Mouse (Mus musculus) liver, embryonic 15.5 days (tissue): ENCODE data around the gene Angel1. TPM values are rescaled to one million over a fixed set of nuclear protein-coding genes. Genes with fewer than 3 reads are reported as not detected.
A peak's percentile ranks its signal among the peaks of the same experiment; 100 is the strongest.

Experiments used
- ATAC-seq: fragments of 200-750 bp; cut with Nextera tagmentation; 2 replicates; pipeline ENCODE4 v1.8.0; 2017; ENCODE audit warnings: moderate number of reproducible peaks, mild to moderate bottlenecking, moderate library complexity; ENCODE audit not compliant: insufficient read depth
- H3K27ac ChIP-seq: fragments of 300-500 bp; sonication (generic); replicated peaks from 2 replicates; pipeline ENCODE4 v1.5.1; 2015; ENCODE audit warnings: mild to moderate bottlenecking, inconsistent platforms
- H3K27me3 ChIP-seq: fragments of 300-500 bp; sonication (generic); 2 replicates; pipeline ENCODE4 v1.6.1; 2015; ENCODE audit warnings: mild to moderate bottlenecking, inconsistent platforms
- H3K36me3 ChIP-seq: fragments of 300-500 bp; sonication (generic); replicated peaks from 2 replicates; pipeline ENCODE4 v1.6.1; 2015; ENCODE audit warnings: moderate library complexity, mild to moderate bottlenecking, inconsistent platforms
- H3K4me1 ChIP-seq: fragments of 300-500 bp; sonication (generic); replicated peaks from 2 replicates; pipeline ENCODE4 v1.6.1; 2015; ENCODE audit warnings: inconsistent platforms
- H3K4me2 ChIP-seq: fragments of 300-500 bp; sonication (generic); 2 replicates; pipeline ENCODE4 v1.6.1; 2015; ENCODE audit warnings: moderate library complexity, mild to moderate bottlenecking, inconsistent platforms
- H3K4me3 ChIP-seq: fragments of 300-500 bp; sonication (generic); replicated peaks from 2 replicates; pipeline ENCODE4 v1.5.1; 2015; ENCODE audit warnings: mild to moderate bottlenecking, inconsistent platforms
- H3K9ac ChIP-seq: fragments of 300-500 bp; sonication (generic); 2 replicates; pipeline ENCODE4 v1.6.1; 2015; ENCODE audit warnings: moderate library complexity, mild to moderate bottlenecking, inconsistent platforms
- H3K9me3 ChIP-seq: fragments of 300-500 bp; sonication (generic); replicated peaks from 2 replicates; pipeline ENCODE4 v1.6.1; 2016; ENCODE audit warnings: inconsistent platforms
- WGBS: fragments of 180-500 bp; shearing (Covaris S2); methylation state at CpG from one replicate; pipeline ENCODE4 v1.1.7; 2015; ENCODE audit warnings: mixed read lengths; ENCODE audit not compliant: insufficient replicate concordance; 5-methylcytosine and 5-hydroxymethylcytosine counted together
- polyA plus RNA-seq: library from polyadenylated mRNA; unstranded; fragments of >200 nt; fragmentation: Nextera tagmentation; extraction: Ambion mirVana; gene quantifications from 2 replicates; pipeline ENCODE4 v1.2.1, GENCODE M21; 2015

Angel1 gene
- 1.0 and 1.2 TPM in 2 replicates for polyA plus RNA-seq

- Histone ChIP-seq H3K36me3 (no peaks in the 10 kb centered on the region), H3K27me3 (peaks cover 9% of the 10 kb centered on the region; the same call in 1 of the 2 replicates), H3K4me3 (peak within 1 kb of the TSS; percentile 66), H3K9ac (peak within 1 kb of the TSS; percentile 54), H3K27ac (no peak within 1 kb of the TSS), H3K4me1 (peaks cover 10% of the 10 kb centered on the region), H3K9me3 (no peaks in the 10 kb centered on the region), H3K4me2 (peak within 1 kb of the TSS; percentile 98)
- under 1% methylated on average over 44 of the region's 44 CpGs for WGBS
- ATAC-seq: peak; percentile 97
Measured at GRCm38 (mm10) chr12:86726120-86726640, at the start of gene Angel1. TSS of gene Angel1 (minus strand) at chr12:86726460.

GRCm38 (mm10) chr12:86775561-86776280 is 49.5 kb upstream of the Angel1 start:
- WGBS: 48% methylated on average over 7 of the region's 7 CpGs
- Histone ChIP-seq H3K9me3 (no peaks in the 10 kb centered on the region), H3K4me1 (no peaks in the 10 kb centered on the region), H3K27ac (no peak overlapping the region), H3K27me3 (no peaks in the 10 kb centered on the region), H3K4me3 (no peak overlapping the region), H3K4me2 (no peak overlapping the region), H3K36me3 (no peaks in the 10 kb centered on the region), H3K9ac (no peak overlapping the region)
- no peak for ATAC-seq

GRCm38 (mm10) chr12:86772551-86772950 is 46.3 kb upstream of the Angel1 start:
- Histone ChIP-seq H3K27me3 (no peaks in the 10 kb centered on the region), H3K4me1 (no peaks in the 10 kb centered on the region), H3K9me3 (no peaks in the 10 kb centered on the region), H3K9ac (no peak overlapping the region), H3K4me3 (no peak overlapping the region), H3K27ac (no peak overlapping the region), H3K4me2 (no peak overlapping the region), H3K36me3 (no peaks in the 10 kb centered on the region)
- 31% methylated on average over 3 of the region's 3 CpGs for WGBS
- ATAC-seq: no peak

- 5% methylated on average over 12 of the region's 12 CpGs for WGBS
- Histone ChIP-seq H3K9ac (no peak overlapping the region), H3K27me3 (no peaks in the 10 kb centered on the region), H3K4me3 (no peak overlapping the region), H3K4me2 (no peak overlapping the region), H3K27ac (no peak overlapping the region), H3K36me3 (no peaks in the 10 kb centered on the region), H3K9me3 (no peaks in the 10 kb centered on the region), H3K4me1 (no peaks in the 10 kb centered on the region)
- no peak; the same call in 1 of the 2 replicates for ATAC-seq
Measured at GRCm38 (mm10) chr12:86771823-86772427, 45.7 kb upstream of the Angel1 start.

DNA sequence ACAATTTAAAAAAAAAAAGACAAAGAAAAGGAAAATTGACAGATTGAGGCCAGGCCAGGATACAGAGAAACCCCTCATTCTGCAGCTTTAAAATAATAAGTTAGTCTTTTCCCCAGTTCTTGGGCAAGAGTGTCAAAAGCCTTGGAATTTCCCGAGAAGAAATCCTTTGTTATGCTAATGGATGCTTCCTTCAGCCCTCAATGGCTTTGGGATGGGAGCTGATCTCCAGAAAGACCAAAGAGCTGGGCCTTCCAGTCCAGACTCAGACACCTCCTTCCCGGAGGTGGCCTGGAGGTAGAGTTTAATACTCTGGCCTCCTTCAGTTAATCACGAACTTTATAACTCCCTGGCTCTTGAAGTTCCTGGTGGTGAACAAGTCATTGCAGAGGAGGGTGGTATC is 44.7 kb upstream of the Angel1 start:
- H3K4me1 ChIP-seq: no peaks in the 10 kb centered on the region
- no peaks in the 10 kb centered on the region for H3K9me3 ChIP-seq
- H3K4me3 ChIP-seq: no peak overlapping the region
- H3K36me3 ChIP-seq: no peaks in the 10 kb centered on the region
- H3K9ac ChIP-seq: no peak overlapping the region
- WGBS: 37% methylated on average over 3 of the region's 3 CpGs
- H3K4me2 ChIP-seq: no peak overlapping the region
- ATAC-seq: no peak
- H3K27ac ChIP-seq: no peak overlapping the region
- H3K27me3 ChIP-seq: no peaks in the 10 kb centered on the region

- no peak for ATAC-seq
- 25% methylated on average over 4 of the region's 4 CpGs for WGBS
- H3K27ac ChIP-seq: no peak overlapping the region
Measured at GRCm38 (mm10) chr12:86770261-86770670, 44.0 kb upstream of the Angel1 start.

GRCm38 (mm10) chr12:86769819-86770218 is 43.6 kb upstream of the Angel1 start:
- no peaks in the 10 kb centered on the region for H3K9me3 ChIP-seq
- no peaks in the 10 kb centered on the region for H3K27me3 ChIP-seq
- no peak overlapping the region for H3K4me2 ChIP-seq
- no peak overlapping the region for H3K4me3 ChIP-seq
- no peak overlapping the region for H3K9ac ChIP-seq
- no peaks in the 10 kb centered on the region for H3K4me1 ChIP-seq
- ATAC-seq: no peak
- H3K27ac ChIP-seq: no peak overlapping the region
- no peaks in the 10 kb centered on the region for H3K36me3 ChIP-seq

More at GRCm38 (mm10) chr12:86770261-86770670, 44.0 kb upstream of the Angel1 start:
- no peak overlapping the region for H3K4me3 ChIP-seq
- no peaks in the 10 kb centered on the region for H3K4me1 ChIP-seq
- H3K36me3 ChIP-seq: no peaks in the 10 kb centered on the region
- H3K9ac ChIP-seq: no peak overlapping the region
- H3K9me3 ChIP-seq: no peaks in the 10 kb centered on the region
- no peak overlapping the region for H3K4me2 ChIP-seq
- no peaks in the 10 kb centered on the region for H3K27me3 ChIP-seq

DNA sequence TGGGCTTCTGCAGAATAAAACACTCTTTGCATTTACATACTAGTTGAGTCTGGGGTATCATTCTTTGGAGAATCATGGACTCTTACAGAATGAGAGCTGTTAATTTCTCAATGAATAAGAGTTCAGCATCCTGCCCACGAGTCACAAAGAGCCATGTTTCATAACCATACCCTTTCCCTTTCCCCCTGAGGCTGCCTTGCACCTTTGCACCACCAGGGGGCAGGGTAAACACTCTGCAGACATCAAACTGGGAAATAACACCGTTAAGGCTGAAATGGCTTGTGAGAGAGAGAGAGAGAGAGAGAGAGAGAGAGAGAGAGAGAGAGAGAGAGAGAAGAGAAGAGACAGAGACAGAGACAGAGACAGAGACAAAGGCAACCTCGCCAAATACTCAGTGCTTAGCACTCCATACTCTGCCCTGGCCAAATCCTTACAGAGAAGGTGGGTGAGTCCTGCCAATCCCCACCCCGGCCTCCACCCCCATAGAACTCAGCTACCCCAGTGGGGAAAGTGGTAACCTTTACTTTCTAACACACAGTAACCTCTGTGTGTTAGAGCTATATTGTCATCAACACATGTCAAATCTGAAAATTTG is 42.8 kb upstream of the Angel1 start:
- no peak overlapping the region for H3K4me2 ChIP-seq
- H3K9ac ChIP-seq: no peak overlapping the region
- no peaks in the 10 kb centered on the region for H3K4me1 ChIP-seq
- ATAC-seq: no peak
- no peak overlapping the region for H3K4me3 ChIP-seq
- H3K27ac ChIP-seq: no peak overlapping the region
- H3K27me3 ChIP-seq: no peaks in the 10 kb centered on the region
- H3K9me3 ChIP-seq: no peaks in the 10 kb centered on the region
- no peaks in the 10 kb centered on the region for H3K36me3 ChIP-seq
- 28% methylated on average over 4 of the region's 4 CpGs for WGBS

DNA sequence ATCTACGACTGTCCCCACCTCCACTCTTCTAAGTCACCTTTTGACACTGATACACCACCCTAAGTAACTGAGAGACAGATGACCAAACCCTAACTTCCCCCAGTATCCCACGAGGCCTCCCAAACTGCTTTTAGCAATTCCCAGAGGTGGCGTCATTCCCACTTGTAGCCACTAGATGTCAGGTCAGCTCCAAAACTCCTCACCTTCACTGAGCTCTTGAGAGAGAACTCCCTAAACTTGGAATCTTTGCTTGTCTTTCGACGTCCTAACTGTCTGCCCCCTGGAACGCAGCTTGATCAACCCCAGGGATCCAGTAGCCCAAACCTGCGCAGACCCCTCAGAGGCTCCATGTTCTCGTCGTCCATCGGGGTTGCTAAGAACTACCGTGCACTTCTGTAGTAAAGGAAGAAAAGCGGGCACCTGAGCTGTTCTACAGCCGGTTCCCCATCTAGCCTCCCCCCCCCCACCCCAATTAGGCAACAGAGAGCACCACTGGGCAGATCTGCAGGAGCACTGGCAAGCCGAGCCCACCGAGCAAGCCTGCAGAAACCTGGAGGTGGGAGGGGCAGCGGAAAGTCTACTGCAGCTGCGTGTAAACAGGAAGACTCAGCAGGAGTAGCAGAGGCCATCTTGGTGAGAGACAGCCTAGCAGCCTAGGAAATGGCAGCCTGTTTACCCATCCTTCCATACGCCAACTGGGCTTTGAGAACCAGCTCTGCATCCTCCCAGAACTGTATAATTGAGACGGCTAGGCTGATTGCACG is 41.8 kb upstream of the Angel1 start:
- WGBS: 37% methylated on average over 20 of the region's 20 CpGs
- H3K4me1 ChIP-seq: no peaks in the 10 kb centered on the region
- no peak overlapping the region for H3K27ac ChIP-seq
- ATAC-seq: no peak
- no peaks in the 10 kb centered on the region for H3K36me3 ChIP-seq
- no peak overlapping the region for H3K4me3 ChIP-seq
- no peaks in the 10 kb centered on the region for H3K9me3 ChIP-seq
- H3K9ac ChIP-seq: no peak overlapping the region
- no peaks in the 10 kb centered on the region for H3K27me3 ChIP-seq
- H3K4me2 ChIP-seq: no peak overlapping the region

GRCm38 (mm10) chr12:86766467-86766866 is 40.2 kb upstream of the Angel1 start:
- no peak overlapping the region for H3K4me2 ChIP-seq
- ATAC-seq: no peak
- WGBS: 61% methylated on average over 8 of the region's 8 CpGs

DNA sequence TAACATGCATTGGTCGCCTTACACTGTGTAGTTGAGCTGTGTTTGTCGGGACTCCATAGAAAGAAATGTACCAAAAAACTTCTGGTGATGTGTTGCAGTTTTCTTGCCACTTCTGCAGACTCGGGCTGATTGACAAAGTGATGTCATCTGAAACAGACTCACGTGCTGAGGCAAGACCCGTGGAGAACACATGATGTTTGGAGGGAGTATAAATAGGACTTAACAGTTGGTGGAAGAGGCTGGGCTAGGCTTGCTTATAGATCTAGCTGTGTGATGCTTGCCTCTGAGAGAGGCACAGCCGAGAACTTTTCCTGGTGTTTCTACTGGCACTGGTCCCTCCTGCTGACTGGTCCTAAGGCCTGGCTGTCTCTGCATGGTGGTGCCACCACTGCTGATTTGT is 37.8 kb upstream of the Angel1 start:
- Histone ChIP-seq H3K4me2 (no peak overlapping the region), H3K36me3 (no peaks in the 10 kb centered on the region), H3K9ac (no peak overlapping the region), H3K4me1 (no peaks in the 10 kb centered on the region), H3K27me3 (no peaks in the 10 kb centered on the region; the same call in 1 of the 2 replicates), H3K27ac (no peak overlapping the region), H3K9me3 (no peaks in the 10 kb centered on the region), H3K4me3 (no peak overlapping the region)
- no peak for ATAC-seq
- 43% methylated on average over 6 of the region's 6 CpGs for WGBS

More at GRCm38 (mm10) chr12:86766467-86766866, 40.2 kb upstream of the Angel1 start:
- Histone ChIP-seq H3K36me3 (no peaks in the 10 kb centered on the region), H3K4me1 (no peaks in the 10 kb centered on the region), H3K27ac (no peak overlapping the region), H3K9ac (no peak overlapping the region), H3K9me3 (no peaks in the 10 kb centered on the region), H3K4me3 (no peak overlapping the region), H3K27me3 (no peaks in the 10 kb centered on the region)
